Mouse (Mus musculus): ENCODE data around the gene Plekhg3. TPM values are rescaled to one million over a fixed set of nuclear protein-coding genes. Genes with fewer than 3 reads are reported as not detected.

Plekhg3 gene
- polyA plus RNA-seq, 1 experiment from 2014 or later, result 0.47 TPM

DNA sequence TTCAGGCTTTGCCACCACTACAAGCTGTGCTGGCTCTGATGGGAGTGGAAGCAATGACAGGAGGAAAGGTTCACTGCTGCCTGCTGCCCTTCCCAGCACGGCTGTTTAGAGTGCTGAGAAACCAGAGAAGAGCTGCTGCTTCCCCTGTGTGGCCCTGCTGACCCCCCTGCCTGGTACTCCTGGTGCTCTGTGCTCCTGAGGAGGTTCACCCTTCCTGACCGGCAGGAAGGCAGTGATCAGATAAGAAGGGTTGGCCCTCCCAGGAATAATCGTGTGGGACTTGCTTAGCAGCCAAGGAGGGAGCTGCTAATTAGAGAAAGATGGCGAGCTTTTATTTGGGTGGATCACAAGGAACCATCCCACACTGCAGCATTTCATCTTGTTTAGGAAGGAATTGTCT, 15.8 kb upstream of the Plekhg3 start:
- 48% methylated on average over 4 of the region's 4 CpGs for WGBS
- no peak overlapping the region for H3K4me2 ChIP-seq (ENCODE audit: low read depth, low read length)
- no peaks in the 10 kb centered on the region for H3K4me1 ChIP-seq (ENCODE audit: control insufficient read depth, insufficient read depth, low read length)
- no peak for ATAC-seq (ENCODE audit: low read depth)
- H3K27ac ChIP-seq (ENCODE audit: low read depth, low read length), result no peak overlapping the region
- no peaks in the 10 kb centered on the region for H3K9me3 ChIP-seq (ENCODE audit: control insufficient read depth, low read length)
- H3K9ac ChIP-seq (replicated peaks; ENCODE audit: low read depth, low read length), result no peak overlapping the region
- no peaks in the 10 kb centered on the region for H3K27me3 ChIP-seq (ENCODE audit: control insufficient read depth, insufficient read depth, low read length)
- H3K36me3 ChIP-seq (ENCODE audit: control insufficient read depth, insufficient read depth, low read length), result no peaks in the 10 kb centered on the region
- no peak overlapping the region for H3K4me3 ChIP-seq (ENCODE audit: low read depth, low read length)

GRCm38 (mm10) chr12:76518000-76518399, 12.7 kb upstream of the Plekhg3 start:
- no peak overlapping the region for H3K27ac ChIP-seq (ENCODE audit: low read depth, low read length)
- H3K9ac ChIP-seq (replicated peaks; ENCODE audit: low read depth, low read length), result no peak overlapping the region
- H3K9me3 ChIP-seq (ENCODE audit: control insufficient read depth, low read length), result no peaks in the 10 kb centered on the region
- H3K4me2 ChIP-seq (ENCODE audit: low read depth, low read length), result no peak overlapping the region
- H3K4me3 ChIP-seq (ENCODE audit: low read depth, low read length), result no peak overlapping the region
- WGBS, result 94% methylated on average over 9 of the region's 9 CpGs
- no peaks in the 10 kb centered on the region for H3K27me3 ChIP-seq (ENCODE audit: control insufficient read depth, insufficient read depth, low read length)
- no peaks in the 10 kb centered on the region for H3K36me3 ChIP-seq (ENCODE audit: control insufficient read depth, insufficient read depth, low read length)
- no peaks in the 10 kb centered on the region for H3K4me1 ChIP-seq (ENCODE audit: control insufficient read depth, insufficient read depth, low read length)
- ATAC-seq (ENCODE audit: low read depth), result no peak

- WGBS, result 85% methylated on average over 12 of the region's 12 CpGs
- no peak for ATAC-seq (ENCODE audit: low read depth)
- H3K27me3 ChIP-seq (ENCODE audit: control insufficient read depth, insufficient read depth, low read length), result no peaks in the 10 kb centered on the region
- H3K27ac ChIP-seq (ENCODE audit: low read depth, low read length), result no peak overlapping the region
- no peaks in the 10 kb centered on the region for H3K36me3 ChIP-seq (ENCODE audit: control insufficient read depth, insufficient read depth, low read length)
- H3K4me1 ChIP-seq (ENCODE audit: control insufficient read depth, insufficient read depth, low read length), result no peaks in the 10 kb centered on the region
- H3K9ac ChIP-seq (replicated peaks; ENCODE audit: low read depth, low read length), result no peak overlapping the region
- H3K9me3 ChIP-seq (ENCODE audit: control insufficient read depth, low read length), result no peaks in the 10 kb centered on the region
- H3K4me2 ChIP-seq (ENCODE audit: low read depth, low read length), result no peak overlapping the region
- no peak overlapping the region for H3K4me3 ChIP-seq (ENCODE audit: low read depth, low read length)
These were observed 11.5 kb upstream of the Plekhg3 start for GRCm38 (mm10) chr12:76518909-76519842.

- WGBS, result 80% methylated on average over 5 of the region's 5 CpGs
These were observed 7.0 kb upstream of the Plekhg3 start for GRCm38 (mm10) chr12:76523654-76524053.

GRCm38 (mm10) chr12:76524915-76525314, 5.8 kb upstream of the Plekhg3 start:
- H3K27ac ChIP-seq (ENCODE audit: low read depth, low read length), result no peak overlapping the region
- no peaks in the 10 kb centered on the region for H3K27me3 ChIP-seq (ENCODE audit: control insufficient read depth, insufficient read depth, low read length)
- no peaks in the 10 kb centered on the region for H3K9me3 ChIP-seq (ENCODE audit: control insufficient read depth, low read length)
- H3K4me2 ChIP-seq (ENCODE audit: low read depth, low read length), result no peak overlapping the region
- no peak for ATAC-seq (ENCODE audit: low read depth)
- 88% methylated on average over 3 of the region's 3 CpGs for WGBS
- H3K36me3 ChIP-seq (ENCODE audit: control insufficient read depth, insufficient read depth, low read length), result no peaks in the 10 kb centered on the region
- H3K4me3 ChIP-seq (ENCODE audit: low read depth, low read length), result no peak overlapping the region
- no peaks in the 10 kb centered on the region for H3K4me1 ChIP-seq (ENCODE audit: control insufficient read depth, insufficient read depth, low read length)
- H3K9ac ChIP-seq (replicated peaks; ENCODE audit: low read depth, low read length), result no peak overlapping the region

More at GRCm38 (mm10) chr12:76523654-76524053, 7.0 kb upstream of the Plekhg3 start:
- Histone ChIP-seq H3K9me3 (ENCODE audit: control insufficient read depth, low read length) (no peaks in the 10 kb centered on the region), H3K27ac (ENCODE audit: low read depth, low read length) (no peak overlapping the region), H3K27me3 (ENCODE audit: control insufficient read depth, insufficient read depth, low read length) (no peaks in the 10 kb centered on the region), H3K4me3 (ENCODE audit: low read depth, low read length) (no peak overlapping the region), H3K4me1 (ENCODE audit: control insufficient read depth, insufficient read depth, low read length) (no peaks in the 10 kb centered on the region), H3K36me3 (ENCODE audit: control insufficient read depth, insufficient read depth, low read length) (no peaks in the 10 kb centered on the region), H3K4me2 (ENCODE audit: low read depth, low read length) (no peak overlapping the region), H3K9ac (replicated peaks; ENCODE audit: low read depth, low read length) (no peak overlapping the region)
- no peak for ATAC-seq (ENCODE audit: low read depth)

DNA sequence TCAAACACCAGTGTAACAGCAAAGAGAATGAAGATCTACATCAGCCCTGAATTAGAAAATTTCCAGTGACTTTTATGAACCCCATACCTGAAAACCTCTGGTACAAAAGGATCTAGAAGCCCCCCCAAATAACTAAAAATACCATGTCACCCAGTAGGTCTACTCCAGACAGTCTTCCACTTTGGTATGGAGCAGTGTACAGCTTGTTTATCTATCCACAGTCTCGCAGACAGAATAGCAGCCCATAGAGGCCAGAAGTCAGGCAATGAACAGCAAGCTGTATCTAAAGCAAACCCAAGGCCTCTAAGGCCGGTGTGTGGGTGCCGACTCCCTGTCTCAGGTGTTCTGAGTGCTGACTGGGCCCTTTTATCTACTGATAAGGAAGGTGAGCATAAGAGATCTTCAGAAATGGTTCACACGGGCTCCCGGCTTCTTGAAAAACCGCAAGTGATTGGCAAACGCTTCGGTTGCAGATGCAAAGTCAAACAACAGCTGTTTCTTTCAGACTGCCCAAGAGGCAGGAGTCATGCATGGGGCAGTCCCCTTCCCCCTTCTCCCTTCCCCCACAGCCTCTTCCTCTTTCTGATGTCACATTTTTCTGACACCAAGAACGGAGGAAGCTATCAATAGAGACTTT, 3.3 kb upstream of the Plekhg3 start:
- Histone ChIP-seq H3K4me3 (ENCODE audit: low read depth, low read length) (no peak overlapping the region), H3K36me3 (ENCODE audit: control insufficient read depth, insufficient read depth, low read length) (no peaks in the 10 kb centered on the region), H3K27ac (ENCODE audit: low read depth, low read length) (no peak overlapping the region), H3K9ac (replicated peaks; ENCODE audit: low read depth, low read length) (no peak overlapping the region), H3K27me3 (ENCODE audit: control insufficient read depth, insufficient read depth, low read length) (peaks cover 13% of the 10 kb centered on the region), H3K4me1 (ENCODE audit: control insufficient read depth, insufficient read depth, low read length) (no peaks in the 10 kb centered on the region), H3K4me2 (ENCODE audit: low read depth, low read length) (no peak overlapping the region), H3K9me3 (ENCODE audit: control insufficient read depth, low read length) (no peaks in the 10 kb centered on the region)
- no peak for ATAC-seq (ENCODE audit: low read depth)
- WGBS, result 69% methylated on average over 9 of the region's 9 CpGs

GRCm38 (mm10) chr12:76528766-76529165, 1.9 kb upstream of the Plekhg3 start:
- Histone ChIP-seq H3K27me3 (ENCODE audit: control insufficient read depth, insufficient read depth, low read length) (peaks cover 22% of the 10 kb centered on the region), H3K4me2 (ENCODE audit: low read depth, low read length) (no peak overlapping the region)
- WGBS, result 87% methylated on average over 5 of the region's 5 CpGs

GRCm38 (mm10) chr12:76531986-76532925, 1.6 kb downstream of the Plekhg3 start:
- 3% methylated on average over 19 of the region's 19 CpGs for WGBS

More at GRCm38 (mm10) chr12:76528766-76529165, 1.9 kb upstream of the Plekhg3 start:
- no peak for ATAC-seq (ENCODE audit: low read depth)
- Histone ChIP-seq H3K9ac (replicated peaks; ENCODE audit: low read depth, low read length) (no peak overlapping the region), H3K36me3 (ENCODE audit: control insufficient read depth, insufficient read depth, low read length) (no peaks in the 10 kb centered on the region), H3K27ac (ENCODE audit: low read depth, low read length) (no peak overlapping the region), H3K4me3 (ENCODE audit: low read depth, low read length) (no peak overlapping the region), H3K9me3 (ENCODE audit: control insufficient read depth, low read length) (no peaks in the 10 kb centered on the region), H3K4me1 (ENCODE audit: control insufficient read depth, insufficient read depth, low read length) (peaks cover 8% of the 10 kb centered on the region; the same call in 1 of the 2 replicates)

More at GRCm38 (mm10) chr12:76531986-76532925, 1.6 kb downstream of the Plekhg3 start:
- Histone ChIP-seq H3K27me3 (ENCODE audit: control insufficient read depth, insufficient read depth, low read length) (peaks cover 41% of the 10 kb centered on the region), H3K4me3 (ENCODE audit: low read depth, low read length) (peak overlapping the region; percentile 51; the same call in 1 of the 2 replicates), H3K9me3 (ENCODE audit: control insufficient read depth, low read length) (no peaks in the 10 kb centered on the region), H3K4me2 (ENCODE audit: low read depth, low read length) (peak overlapping the region; percentile 97), H3K9ac (replicated peaks; ENCODE audit: low read depth, low read length) (no peak overlapping the region), H3K27ac (ENCODE audit: low read depth, low read length) (no peak overlapping the region), H3K36me3 (ENCODE audit: control insufficient read depth, insufficient read depth, low read length) (no peaks in the 10 kb centered on the region), H3K4me1 (ENCODE audit: control insufficient read depth, insufficient read depth, low read length) (peaks cover 8% of the 10 kb centered on the region; the same call in 1 of the 2 replicates)
- no peak for ATAC-seq (ENCODE audit: low read depth)
